Mouse (Mus musculus) neutrophil, adult 83 days (primary cell): ENCODE data around the gene Elmo1. TPM values are rescaled to one million over a fixed set of nuclear protein-coding genes. Genes with fewer than 3 reads are reported as not detected.

Source experiments
- total RNA-seq, 2 experiments: library from RNA; stranded (reverse); gene quantifications; one replicate each; pipeline ENCODE4 v1.2.4; 2023

Gene Elmo1
- 100 to 1,000 TPM; 121 to 134 TPM for total RNA-seq

GRCm38 (mm10) chr13:20090133-20090710, at the start of gene Elmo1:
Gene Elmo1, plus strand, starts transcription at chr13:20090596.

